Mouse (Mus musculus) C2C12 (cell line): ENCODE measurements around the gene Mei1.

Source experiments
- CTCF ChIP-seq: IDR thresholded peaks from one replicate; pipeline ENCODE4 v1.5.1; 2011; ENCODE audit not compliant: control insufficient read depth, insufficient read depth, insufficient read length
- MAX ChIP-seq: IDR thresholded peaks from one replicate; pipeline ENCODE4 v1.6.1; 2011; ENCODE audit warnings: mild to moderate bottlenecking, control low read depth
- MYOD1 ChIP-seq: IDR thresholded peaks from one replicate; pipeline ENCODE4 v1.6.1; 2011; ENCODE audit warnings: low read depth; ENCODE audit not compliant: control insufficient read depth, insufficient read length
- MYOG ChIP-seq: IDR thresholded peaks from one replicate; pipeline ENCODE4 v1.6.1; 2011; ENCODE audit not compliant: control insufficient read depth, insufficient read length; ENCODE audit errors: extremely low read depth
- USF1 ChIP-seq: IDR thresholded peaks from one replicate; pipeline ENCODE4 v1.6.1; 2011; ENCODE audit warnings: low read depth, mild to moderate bottlenecking, control low read depth, moderate library complexity

- TF ChIP-seq CTCF = no peak
- no peak for TF ChIP-seq USF1
- TF ChIP-seq MYOG = no peak
- TF ChIP-seq MAX = no peak
- no peak for TF ChIP-seq MYOD1
These were observed 102.9 kb downstream of the Mei1 start for GRCm38 (mm10) chr15:82172648-82173047.
